Mouse (Mus musculus) midbrain, embryonic 11.5 days (tissue): ENCODE measurements around the gene Fam126b. TPM values are rescaled to one million over a fixed set of nuclear protein-coding genes. Genes with fewer than 3 reads are reported as not detected.

Experiments used
- ATAC-seq: fragments of 200-750 bp; cut with Nextera tagmentation; 2 replicates; pipeline ENCODE4 v1.8.0; 2017; ENCODE audit warnings: moderate TSS enrichment, moderate library complexity; ENCODE audit not compliant: low FRiP score
- DNase-seq: peaks from one replicate; pipeline ENCODE4 v3.0.0; 2015; ENCODE audit warnings: low spot score; ENCODE audit errors: missing footprints
- H3K27ac ChIP-seq: fragments of 300-500 bp; sonication (generic); 2 replicates; pipeline ENCODE4 v1.5.1; 2014; ENCODE audit warnings: low read depth, low read length
- H3K27me3 ChIP-seq: fragments of 300-500 bp; sonication (generic); 2 replicates; pipeline ENCODE4 v1.6.1; 2014; ENCODE audit warnings: mild to moderate bottlenecking, low read length, moderate library complexity, mixed read lengths; ENCODE audit not compliant: control insufficient read depth, insufficient read depth
- H3K36me3 ChIP-seq: fragments of 300-500 bp; sonication (generic); 2 replicates; pipeline ENCODE4 v1.6.1; 2014; ENCODE audit warnings: mild to moderate bottlenecking, low read length, moderate library complexity, mixed read lengths; ENCODE audit not compliant: control insufficient read depth, insufficient read depth
- H3K4me1 ChIP-seq: fragments of 300-500 bp; sonication (generic); 2 replicates; pipeline ENCODE4 v1.6.1; 2014; ENCODE audit warnings: low read length; ENCODE audit not compliant: control insufficient read depth, insufficient read depth
- H3K4me2 ChIP-seq: fragments of 300-500 bp; sonication (generic); 2 replicates; pipeline ENCODE4 v1.6.1; 2014; ENCODE audit warnings: mild to moderate bottlenecking, moderate library complexity
- H3K4me3 ChIP-seq: fragments of 300-500 bp; sonication (generic); 2 replicates; pipeline ENCODE4 v1.5.1; 2014; ENCODE audit warnings: low read depth, low read length
- H3K9ac ChIP-seq: fragments of 300-500 bp; sonication (generic); 2 replicates; pipeline ENCODE4 v1.6.1; 2014; ENCODE audit warnings: low read length
- H3K9me3 ChIP-seq: fragments of 300-500 bp; sonication (generic); 2 replicates; pipeline ENCODE4 v1.6.1; 2016; ENCODE audit warnings: low read length; ENCODE audit not compliant: control insufficient read depth
- WGBS: fragments of 180-500 bp; shearing (Covaris S2); extraction: QIAGEN DNeasy Blood & Tissue Kit; methylation state at CpG from one replicate; pipeline ENCODE4 v1.1.7; 2014; 5-methylcytosine and 5-hydroxymethylcytosine counted together
- polyA plus RNA-seq: library from polyadenylated mRNA; unstranded; fragments of >200 nt; fragmentation: Nextera tagmentation; extraction: Ambion mirVana; gene quantifications from 2 replicates; pipeline ENCODE4 v1.2.1, GENCODE M21; 2014

The Fam126b gene
- polyA plus RNA-seq, 1 experiment from 2014 or later = 7.2 TPM

DNA sequence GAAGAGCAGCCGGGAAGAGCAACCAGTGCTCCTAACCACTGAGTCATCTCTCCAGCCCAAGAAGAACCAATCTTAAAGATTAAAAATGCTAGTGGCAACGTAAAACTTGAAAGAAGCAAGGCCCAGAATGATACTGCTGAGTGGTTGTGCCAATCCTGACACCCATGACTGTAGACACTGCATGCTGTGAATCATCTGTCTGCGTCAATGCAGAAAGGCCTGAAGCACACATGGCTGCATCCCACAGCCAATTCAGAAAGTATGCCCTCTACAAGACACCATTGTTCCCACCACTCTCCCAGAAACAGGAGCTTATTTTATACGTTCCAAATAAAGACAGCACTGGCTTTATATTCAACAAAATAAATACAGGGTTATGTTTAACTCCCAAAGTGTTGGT lies 103.5 kb downstream of the Fam126b start:
- 94% methylated on average over 4 of the region's 4 CpGs for WGBS
- ATAC-seq = no peak
- H3K9ac ChIP-seq = no peak overlapping the region
- H3K4me3 ChIP-seq = no peak overlapping the region
- H3K27me3 ChIP-seq = no peaks in the 10 kb centered on the region
- H3K27ac ChIP-seq = no peak overlapping the region
- peak; percentile 17 for DNase-seq
- no peak overlapping the region for H3K4me2 ChIP-seq
- H3K4me1 ChIP-seq = no peaks in the 10 kb centered on the region
- H3K9me3 ChIP-seq = no peaks in the 10 kb centered on the region
- H3K36me3 ChIP-seq = peaks cover 20% of the 10 kb centered on the region; the same call in 1 of the 2 replicates

DNA sequence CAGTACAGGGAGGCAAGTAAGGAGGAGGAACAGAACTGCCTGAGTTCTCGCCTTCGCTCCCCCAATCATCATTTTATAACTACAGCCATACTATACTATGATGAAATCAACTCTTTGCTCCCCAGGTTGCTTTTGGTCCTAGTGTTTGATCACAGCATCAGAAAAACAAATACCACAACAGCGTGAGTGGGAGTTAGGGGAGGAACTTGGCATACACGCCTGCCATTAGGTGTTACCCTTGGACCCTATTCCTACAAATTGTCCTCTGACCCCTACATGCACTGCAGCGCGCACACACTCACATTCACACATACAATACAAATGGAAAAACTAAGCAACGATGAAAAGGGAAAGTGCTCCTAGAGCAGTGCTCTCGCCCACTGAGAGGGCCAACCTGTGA lies 110.5 kb downstream of the Fam126b start:
- peaks cover 25% of the 10 kb centered on the region for H3K36me3 ChIP-seq
- H3K4me2 ChIP-seq = no peak overlapping the region
- H3K9me3 ChIP-seq = no peaks in the 10 kb centered on the region
- ATAC-seq (no peak), DNase-seq (peak; percentile 66)
- no peak overlapping the region for H3K27ac ChIP-seq
- no peaks in the 10 kb centered on the region for H3K4me1 ChIP-seq
- H3K4me3 ChIP-seq = no peak overlapping the region
- 94% methylated on average over 8 of the region's 8 CpGs for WGBS
- H3K9ac ChIP-seq = no peak overlapping the region
- H3K27me3 ChIP-seq = no peaks in the 10 kb centered on the region

Other genes with a start within 250 kb of the Fam126b start
- 587 and 613 TPM in 2 replicates for gene Bzw1, start 193.4 kb downstream of the Fam126b start, polyA plus RNA-seq
- gene Clk1, start 162.3 kb downstream of the Fam126b start, polyA plus RNA-seq = 157 and 173 TPM in 2 replicates
- 66.6 and 67.2 TPM in 2 replicates for gene Nif3l1, start 141.2 kb downstream of the Fam126b start, polyA plus RNA-seq
- 56.8 and 61.9 TPM in 2 replicates for gene Ppil3, start 140.8 kb downstream of the Fam126b start, polyA plus RNA-seq
- gene Orc2, start 81.2 kb downstream of the Fam126b start, polyA plus RNA-seq = 39.0 and 47.3 TPM in 2 replicates
- gene Ndufb3, start 61 bp upstream of the Fam126b start, polyA plus RNA-seq = 157 and 161 TPM in 2 replicates
- not detected in 2 replicates for gene Als2cr12, start 109.7 kb upstream of the Fam126b start, polyA plus RNA-seq
- gene Cflar, start 125.2 kb upstream of the Fam126b start, polyA plus RNA-seq = 19.1 and 20.9 TPM in 2 replicates
- gene Casp8, start 209.1 kb upstream of the Fam126b start, polyA plus RNA-seq = 10.4 and 12.1 TPM in 2 replicates